Mouse (Mus musculus): ENCODE measurements around the gene Cd40. TPM values are rescaled to one million over a fixed set of nuclear protein-coding genes. Genes with fewer than 3 reads are reported as not detected.
A peak's percentile ranks its signal among the peaks of the same experiment; 100 is the strongest.

The Cd40 gene
- 1 to 10 TPM; 1.5 to 3.8 TPM for total RNA-seq (2021)
- long read RNA-seq, partial matches to known transcripts = 0 of 5 reads
- long read RNA-seq, other reads (novel, unspliced or antisense) = 0 of 5 reads

DNA sequence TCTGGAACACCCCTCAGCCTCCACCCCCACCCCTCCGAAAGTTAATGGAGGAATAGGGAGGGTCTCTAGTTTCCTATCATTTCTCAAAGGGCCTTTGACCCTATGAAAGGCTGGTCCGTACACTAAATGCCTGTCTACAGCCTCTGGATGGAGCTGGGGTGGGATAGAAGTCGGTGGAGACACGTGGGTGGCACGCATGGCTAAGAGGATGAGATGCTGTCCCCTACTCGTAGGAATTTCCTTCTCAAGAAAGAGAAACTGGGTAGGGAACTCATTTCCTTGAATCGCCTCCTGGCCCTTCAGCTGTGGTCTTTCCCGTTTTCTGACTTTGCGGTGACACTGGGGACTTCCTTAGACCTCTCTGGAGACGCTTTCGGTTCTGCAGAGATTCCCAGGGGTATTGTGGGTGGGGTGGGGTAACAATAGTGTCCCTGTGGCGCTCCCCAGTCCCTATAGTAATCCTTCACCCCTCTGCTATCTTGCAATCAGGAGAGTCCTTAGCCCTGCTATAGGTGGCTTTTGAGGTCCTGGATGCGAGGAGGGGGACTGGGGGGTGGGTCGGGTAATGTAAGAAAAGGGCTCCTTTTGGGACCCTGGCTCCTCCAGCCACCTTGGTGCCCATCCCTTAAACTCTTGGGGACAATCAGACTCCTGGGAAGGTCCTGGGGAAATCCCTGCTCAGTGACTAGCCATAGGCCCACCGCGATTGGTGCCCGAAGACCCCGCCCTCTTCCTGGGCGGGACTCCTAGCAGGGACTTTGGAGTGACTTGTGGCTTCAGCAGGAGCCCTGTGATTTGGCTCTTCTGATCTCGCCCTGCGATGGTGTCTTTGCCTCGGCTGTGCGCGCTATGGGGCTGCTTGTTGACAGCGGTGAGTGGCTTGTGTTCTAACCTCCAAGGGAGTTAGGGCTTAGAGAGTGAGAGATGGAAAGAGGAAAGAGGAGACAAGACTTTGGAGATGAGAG lies at the start of gene Cd40:
Cd40 (plus strand) TSS at position 740 of the 965 bp plus-strand sequence.
- no peak for DNase-seq (ENCODE audit: low spot score in 2 of 2)

DNA sequence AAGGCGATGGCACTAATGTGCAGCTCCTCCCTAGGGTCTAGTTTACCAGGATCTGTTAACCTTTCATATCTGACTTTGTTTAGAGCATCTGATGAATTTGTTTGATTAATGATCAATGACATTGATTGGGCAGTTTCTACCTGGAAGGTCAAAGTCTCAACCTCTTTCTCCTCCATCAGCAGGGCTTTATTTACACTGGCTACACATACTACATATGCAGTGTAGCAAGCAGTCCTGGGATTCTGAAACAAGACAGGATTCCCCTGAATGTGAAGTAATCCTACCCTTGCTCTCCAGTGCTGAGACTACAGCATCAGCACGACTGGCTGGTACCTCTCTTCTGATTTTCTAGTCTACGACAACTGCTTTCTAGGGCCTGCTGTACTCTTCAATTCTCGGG lies 48.6 kb upstream of the Cd40 start:
- no peak for DNase-seq (ENCODE audit: low spot score in 2 of 2)

DNA sequence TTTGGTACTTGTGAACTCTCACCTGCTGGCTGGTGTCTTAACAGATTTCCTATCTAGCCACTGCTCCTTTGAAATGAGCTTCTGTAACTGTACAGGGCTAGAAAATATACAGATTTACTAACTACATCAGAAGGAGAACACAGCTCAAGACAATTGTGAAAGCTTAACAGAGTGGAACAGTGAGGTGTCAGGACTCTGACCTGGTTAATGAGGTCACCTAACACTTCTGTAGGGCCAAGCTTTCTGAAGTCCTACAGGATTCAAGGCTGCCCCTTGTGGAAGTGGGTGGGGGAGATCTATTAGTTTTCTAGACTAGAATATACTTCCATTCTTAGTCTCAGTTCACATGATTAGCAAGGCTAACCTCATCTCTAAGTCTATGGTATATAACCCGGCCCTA lies 47.4 kb upstream of the Cd40 start:
- DNase-seq (ENCODE audit: low spot score in 2 of 2) = no peak

DNA sequence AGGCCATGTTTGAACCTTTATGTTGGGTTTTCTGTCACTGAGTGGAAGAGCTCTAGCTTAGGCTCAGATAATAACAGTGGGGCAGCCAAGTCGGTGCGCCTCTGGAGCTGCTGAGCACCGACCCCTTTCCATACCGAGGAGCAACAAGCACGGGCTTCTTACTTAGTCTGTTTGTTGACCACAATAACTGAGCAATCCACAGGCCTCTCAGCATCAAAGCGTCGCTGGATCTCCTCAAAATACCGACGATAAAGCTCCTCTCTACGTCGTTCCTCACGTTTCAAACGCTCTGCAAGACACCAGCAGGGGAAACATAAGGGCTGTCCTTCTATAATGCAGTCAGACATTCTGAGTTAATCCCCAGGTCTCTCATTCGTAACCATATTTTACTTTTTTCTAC lies 46.3 kb upstream of the Cd40 start:
- no peak for DNase-seq (ENCODE audit: low spot score in 2 of 2)

DNA sequence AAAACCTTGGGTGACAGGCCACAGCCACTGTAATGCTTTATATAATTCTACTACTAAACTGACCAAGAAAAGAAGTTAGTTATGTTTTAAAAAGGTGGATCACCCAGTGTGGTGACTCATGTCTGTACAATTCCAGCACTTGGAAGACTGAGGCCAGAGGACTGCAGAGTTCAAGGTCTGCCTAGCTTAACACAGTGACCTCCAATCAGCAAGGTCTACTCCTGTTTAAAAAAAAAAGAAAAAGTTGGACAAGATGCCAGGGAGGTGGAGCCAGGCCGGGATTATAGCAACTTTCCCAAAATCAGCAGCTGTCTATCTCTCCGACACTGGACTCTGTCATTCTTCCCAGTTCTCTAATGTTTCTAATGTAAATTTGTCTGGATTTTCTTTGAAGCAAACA lies 45.8 kb upstream of the Cd40 start:
- DNase-seq (ENCODE audit: low spot score in 2 of 2) = no peak

DNA sequence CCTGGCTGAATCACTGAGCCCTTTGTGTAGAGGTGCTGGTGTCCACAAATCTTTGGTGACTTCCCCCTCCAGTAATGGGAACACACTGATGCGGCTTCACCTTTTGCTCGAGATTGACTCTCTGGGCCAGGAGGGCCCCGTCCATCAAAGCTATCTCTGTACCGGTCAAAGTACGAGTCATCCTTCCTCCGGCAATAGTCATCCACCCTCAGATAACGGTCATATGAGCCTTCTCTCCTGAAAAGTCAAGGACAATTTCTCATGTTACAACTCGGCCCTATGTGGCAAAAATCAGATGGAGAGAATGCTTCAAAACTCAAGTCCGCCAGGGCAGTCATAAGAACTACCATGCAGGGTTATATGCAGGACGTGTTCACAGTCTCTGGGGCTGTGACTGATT lies 45.1 kb upstream of the Cd40 start:
- no peak for DNase-seq (ENCODE audit: low spot score in 2 of 2)

DNA sequence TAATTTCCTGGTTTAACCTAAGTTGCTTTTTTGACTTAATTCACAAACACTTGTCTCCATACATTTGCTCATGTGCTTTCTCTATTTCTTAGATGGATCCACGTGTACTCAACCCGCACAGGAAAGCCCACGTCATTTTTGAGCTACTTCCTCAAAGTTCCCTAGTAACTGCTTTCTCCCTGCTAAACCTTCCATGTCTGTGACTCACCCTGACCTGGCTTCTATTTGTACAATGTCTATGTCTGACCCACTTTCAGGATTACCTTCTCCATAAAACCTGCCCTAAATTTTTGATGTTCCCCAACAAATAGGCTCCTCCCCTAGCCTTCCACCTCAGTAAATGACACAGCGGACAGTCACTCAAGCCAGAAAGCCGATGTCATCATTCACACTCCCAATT lies 40.5 kb upstream of the Cd40 start:
- no peak for DNase-seq (ENCODE audit: low spot score in 2 of 2)

DNA sequence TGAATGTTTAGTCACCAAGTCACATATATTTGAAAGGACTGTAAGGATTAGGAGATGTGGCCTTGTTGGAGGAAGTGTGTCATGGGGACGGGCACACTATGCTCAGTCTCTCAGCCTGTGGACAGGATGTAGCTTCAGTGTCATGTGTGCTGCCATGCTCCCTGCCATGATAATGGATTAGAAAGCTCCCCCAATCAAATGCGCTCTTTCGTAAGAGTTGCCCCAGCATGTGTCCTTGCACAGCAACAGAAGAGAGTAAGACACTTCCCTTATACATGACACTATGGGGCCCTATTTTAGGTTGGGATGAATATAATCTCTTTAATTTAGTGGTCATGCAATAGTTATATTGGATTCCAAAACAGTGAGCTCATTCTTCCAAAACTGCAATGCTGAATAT lies 34.9 kb upstream of the Cd40 start:
- no peak for DNase-seq (ENCODE audit: low spot score in 2 of 2)

DNA sequence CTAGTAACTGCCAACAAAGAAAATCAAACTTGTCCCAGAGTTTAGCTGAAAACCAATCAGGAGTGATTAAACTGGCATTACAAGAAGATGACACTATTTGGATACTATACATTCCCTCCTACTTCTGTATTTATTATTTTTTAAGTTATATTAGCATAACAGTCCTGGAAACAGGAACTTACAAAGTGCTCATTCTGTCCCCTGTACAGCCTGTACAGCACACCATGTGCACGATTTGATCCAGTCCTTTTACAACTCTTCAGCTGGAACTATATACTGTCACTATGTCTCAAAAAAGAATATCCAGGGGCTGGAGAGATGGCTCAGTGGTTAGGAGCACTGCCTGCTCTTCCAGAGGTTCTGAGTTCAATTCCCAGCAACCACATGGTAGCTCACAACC lies 28.3 kb upstream of the Cd40 start:
- no peak for DNase-seq (ENCODE audit: low spot score in 2 of 2)

DNA sequence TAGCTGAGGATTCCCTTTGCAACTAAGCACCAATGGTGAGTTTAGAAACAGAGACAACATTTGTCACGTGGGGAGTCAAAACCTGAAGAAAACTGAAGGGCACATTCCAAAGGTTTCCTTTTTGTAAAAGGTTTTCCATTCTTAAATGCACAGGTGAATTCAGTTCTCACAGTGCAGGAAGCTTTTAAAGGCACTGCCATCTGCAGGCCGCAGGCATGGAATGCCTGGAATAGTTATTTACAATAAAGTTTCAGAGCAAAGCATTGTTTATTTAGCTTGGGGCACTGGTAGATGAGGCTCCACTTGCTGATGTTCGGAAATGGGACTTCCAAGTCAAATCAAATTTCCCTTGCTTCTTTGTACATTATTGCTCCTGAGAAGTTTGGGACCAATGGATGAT lies 22.9 kb upstream of the Cd40 start:
- DNase-seq (ENCODE audit: low spot score in 2 of 2) = no peak

DNA sequence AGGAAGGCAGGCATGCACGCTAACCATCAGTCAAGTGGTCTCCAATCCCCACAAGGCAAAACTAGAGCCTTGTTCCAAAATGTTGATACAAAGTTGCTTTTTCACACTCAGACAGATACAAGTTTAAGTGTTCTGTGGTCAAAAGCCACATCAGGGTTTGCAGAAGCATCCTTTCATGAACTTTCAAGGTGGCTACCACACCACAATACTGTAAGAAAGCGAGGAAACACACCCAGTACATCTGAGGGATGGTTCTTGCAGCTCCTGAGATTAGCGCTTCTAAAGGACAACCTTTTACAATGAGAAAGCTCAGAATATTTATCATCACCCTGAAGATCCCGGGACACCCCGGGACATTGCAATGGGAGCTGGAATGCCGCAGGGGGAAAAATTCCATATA lies 22.1 kb upstream of the Cd40 start:
- DNase-seq (ENCODE audit: low spot score in 2 of 2) = no peak

DNA sequence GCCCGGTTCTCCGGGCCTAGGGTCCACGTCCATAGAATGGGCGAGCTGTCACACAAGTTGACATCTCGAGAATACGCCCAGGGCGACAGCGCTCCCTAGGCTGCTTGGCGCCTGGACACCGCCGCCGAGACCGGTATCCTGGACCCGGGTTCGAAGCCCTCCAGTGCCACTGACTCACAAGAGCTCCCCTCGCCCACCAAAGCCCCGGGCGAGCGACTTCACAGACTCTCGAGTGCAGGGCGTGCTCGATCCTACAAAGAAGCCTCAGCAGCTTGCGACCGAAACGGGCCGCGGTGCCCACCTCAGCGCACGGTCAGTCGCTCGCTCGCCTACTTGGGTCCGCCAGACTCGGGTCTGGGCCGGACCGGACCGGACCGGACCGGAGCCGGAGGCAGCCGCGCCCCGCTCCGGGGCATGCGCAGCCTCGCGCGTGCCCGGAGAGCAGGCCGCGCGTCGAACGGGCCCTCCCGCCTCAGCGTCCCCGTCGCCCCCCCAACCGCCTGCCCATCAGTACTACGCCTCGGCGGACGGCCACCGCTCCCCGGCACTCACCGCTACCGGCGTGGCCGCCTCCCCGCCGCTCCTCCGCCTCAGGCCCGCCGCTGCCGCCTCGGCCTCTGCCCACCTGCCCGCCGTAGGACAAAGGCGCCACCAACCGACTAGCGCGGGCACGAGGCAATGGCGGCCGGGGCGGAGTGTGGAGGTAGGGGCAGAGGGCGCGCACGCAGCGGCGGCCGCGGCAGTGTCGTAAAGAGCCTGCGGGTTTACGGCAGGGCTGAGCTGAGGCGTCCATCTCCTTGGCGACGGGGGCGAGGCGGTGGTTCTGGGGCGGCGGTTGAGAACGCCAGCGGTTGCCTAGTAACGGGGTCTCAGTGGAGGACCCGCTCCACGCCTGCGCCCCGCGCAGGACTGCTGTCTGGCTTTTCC lies 21.0 kb upstream of the Cd40 start, which contains the start of gene Ncoa5:
Ncoa5 (minus strand) TSS at position 737 of the 927 bp plus-strand sequence.
- DNase-seq (ENCODE audit: low spot score in 2 of 2) = peak; percentile 99

DNA sequence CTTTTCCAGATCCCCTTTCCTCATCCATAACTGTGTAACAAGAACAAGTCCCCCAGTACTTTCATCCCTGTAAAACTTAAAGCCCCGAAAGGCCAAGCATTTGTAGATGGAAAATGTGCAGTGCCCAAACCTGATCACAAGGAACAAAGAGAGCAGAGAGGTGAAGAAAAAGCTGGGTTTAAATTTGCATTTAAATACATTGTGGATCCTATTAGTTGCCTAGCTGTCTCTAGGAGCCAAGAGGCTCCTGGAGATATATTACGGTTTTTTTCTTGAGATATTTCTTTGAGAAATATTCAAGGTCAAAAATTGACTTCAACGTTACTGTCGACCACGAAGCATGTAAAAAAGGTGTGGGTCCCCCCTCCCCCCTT lies 20.4 kb upstream of the Cd40 start:
- DNase-seq (ENCODE audit: low spot score in 2 of 2) = no peak

DNA sequence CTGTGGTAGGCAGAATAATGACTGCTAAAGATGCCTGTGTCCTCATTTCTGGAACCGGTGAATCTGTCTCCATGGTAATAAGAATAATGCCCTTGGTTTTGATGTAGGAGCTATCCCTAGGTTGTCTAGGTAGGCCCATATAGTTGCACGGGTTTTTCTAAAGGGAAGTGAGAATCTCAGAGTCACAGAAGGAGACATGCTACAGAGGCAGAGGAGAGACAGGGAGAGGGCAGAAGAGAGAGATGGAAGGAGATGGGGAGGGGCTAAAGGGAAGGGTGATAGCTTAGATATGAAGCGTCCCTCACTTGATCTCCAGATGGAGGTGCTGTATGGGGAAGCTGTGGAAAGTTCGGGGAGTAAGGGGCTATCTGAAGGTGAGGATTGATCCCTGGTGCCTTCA lies 18.0 kb upstream of the Cd40 start:
- DNase-seq (ENCODE audit: low spot score in 2 of 2) = no peak

DNA sequence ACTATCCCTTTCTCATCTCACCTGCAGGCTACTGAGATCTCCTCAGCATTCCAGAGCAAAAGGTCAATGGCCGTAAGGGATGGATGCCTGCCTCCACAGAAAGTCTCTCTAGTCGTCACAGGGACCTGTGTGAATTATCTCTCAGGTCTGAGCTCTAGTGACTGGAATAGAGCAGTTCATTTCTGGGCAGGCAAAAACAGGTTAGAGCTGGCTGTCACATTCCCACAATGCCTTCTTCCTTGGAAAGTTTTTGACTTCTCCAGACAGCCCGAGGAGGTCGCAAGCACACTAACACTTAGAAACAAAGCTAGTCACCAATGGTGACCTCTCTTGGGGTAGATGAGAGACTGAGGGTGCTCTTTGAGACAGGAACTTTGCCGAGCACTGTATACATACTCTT lies 13.3 kb upstream of the Cd40 start:
- no peak for DNase-seq (ENCODE audit: low spot score in 2 of 2)

DNA sequence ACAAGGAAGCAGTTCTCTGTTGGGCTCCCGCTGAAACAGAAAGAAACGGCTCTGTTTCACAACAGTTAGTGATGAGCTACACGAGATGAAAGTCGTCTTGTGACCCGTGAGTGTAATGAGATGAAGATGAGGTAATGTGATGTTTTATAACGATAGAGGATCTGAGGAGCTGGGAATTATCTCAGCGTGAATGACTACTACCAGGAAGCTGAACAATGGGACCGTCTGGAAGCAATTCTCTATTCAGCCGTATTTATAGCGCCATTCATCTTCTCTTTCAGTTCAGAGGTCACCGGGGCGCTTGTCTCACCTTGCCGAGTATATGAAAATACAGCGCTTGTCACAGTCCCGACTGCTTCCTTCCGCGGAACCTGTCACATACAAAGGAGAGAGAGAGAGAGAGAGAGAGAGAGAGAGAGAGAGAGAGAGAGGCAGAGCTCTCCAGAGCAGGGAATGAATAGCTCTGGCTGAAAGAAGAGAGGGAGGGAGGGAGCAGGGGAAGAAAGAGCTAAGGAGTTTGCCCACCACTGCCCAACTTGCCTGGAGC lies 12.3 kb upstream of the Cd40 start:
- DNase-seq (ENCODE audit: low spot score in 2 of 2) = no peak

DNA sequence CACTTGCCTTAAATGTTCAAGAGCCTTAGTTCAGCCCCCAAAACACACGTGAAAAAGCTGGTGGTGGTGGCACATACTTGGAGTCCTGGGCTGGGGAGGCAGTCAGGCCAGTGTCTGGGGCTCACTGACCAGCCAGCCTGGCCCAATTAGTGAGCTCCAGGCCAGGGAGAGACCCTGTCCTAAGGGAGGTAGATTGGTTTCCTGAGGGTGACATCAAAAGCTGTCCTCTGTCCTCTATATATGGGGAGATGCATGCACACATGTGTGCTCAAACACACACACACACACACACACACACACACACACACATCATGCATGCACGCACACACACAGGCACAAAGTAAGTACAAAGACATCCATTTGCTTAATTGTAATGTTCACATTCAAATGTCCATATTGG lies 11.7 kb upstream of the Cd40 start:
- no peak for DNase-seq (ENCODE audit: low spot score in 2 of 2)

DNA sequence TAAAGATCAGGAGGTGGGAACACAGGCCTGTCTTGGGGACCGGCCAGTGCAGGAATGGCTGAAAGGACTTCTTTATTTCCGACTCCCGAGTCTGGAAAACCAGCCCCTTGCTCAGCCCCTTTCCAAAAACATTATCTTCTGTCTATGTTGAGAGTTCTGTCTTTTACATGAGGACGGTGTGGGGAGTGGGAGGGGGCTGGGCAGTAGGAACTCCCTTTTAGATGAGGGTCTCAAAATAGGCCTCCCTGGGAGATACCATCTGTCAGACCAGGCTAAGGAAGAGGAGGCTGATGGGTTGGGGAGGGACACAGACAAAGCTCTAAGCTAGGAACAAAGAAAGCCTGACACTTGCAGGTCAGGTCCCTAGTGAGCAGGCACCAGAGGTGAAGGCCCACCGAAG lies 6.4 kb upstream of the Cd40 start:
- DNase-seq (ENCODE audit: low spot score in 2 of 2) = no peak

DNA sequence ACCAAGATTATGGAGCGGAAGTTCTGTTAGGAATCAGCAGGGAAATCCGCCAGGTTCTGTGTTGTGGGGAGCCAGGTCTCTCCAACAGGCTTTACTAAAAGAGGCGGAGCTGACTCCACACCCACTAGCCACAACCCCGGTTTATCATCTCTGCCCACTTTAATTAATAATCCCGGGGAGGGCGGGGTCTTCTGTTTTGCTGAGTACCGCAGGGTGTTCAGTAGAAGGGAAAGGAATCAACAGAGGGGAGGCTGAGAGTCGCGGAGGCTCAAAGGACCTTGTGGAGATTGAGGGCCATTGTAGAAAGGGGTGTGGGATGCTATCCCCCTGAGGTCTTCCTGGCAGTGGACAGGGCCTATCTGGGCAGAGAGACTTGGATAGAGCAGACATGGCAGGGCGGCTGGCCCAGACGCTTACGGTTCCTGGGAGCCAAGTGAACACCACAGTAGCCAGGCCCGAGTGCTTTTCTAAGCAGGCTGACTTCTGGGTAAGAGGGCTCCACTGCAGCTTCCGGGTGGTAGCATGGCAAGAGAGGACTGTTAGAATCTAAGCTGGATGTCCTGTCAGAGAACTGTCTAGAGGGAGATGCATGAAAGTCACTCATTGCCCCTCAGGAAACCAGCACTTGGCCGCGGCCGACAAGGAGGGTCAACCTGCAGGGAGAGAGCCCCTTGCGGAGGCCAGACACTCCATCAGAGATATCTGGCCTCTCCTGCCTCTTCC lies 4.4 kb upstream of the Cd40 start:
- DNase-seq (ENCODE audit: low spot score in 2 of 2) = no peak

DNA sequence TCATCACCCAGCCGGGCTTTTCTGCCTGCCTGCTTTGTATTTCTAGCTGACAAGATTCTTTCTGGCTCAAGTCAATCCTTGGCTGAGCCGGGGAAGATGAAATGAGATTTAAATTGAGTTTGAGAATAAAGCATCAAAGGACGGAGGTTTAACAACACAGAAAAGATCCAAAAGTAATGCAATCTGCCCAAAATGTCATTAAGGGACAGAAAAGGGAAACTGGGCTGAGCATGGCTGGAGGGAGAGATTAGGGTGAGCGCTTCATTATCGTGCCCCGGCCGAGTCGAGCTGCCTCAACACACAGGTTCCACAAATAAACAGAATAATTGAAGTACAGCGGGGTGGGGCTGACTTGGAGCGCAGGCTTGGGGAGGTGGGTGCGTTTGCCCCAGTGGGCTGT lies 3.9 kb upstream of the Cd40 start:
- DNase-seq (ENCODE audit: low spot score in 2 of 2) = no peak

DNA sequence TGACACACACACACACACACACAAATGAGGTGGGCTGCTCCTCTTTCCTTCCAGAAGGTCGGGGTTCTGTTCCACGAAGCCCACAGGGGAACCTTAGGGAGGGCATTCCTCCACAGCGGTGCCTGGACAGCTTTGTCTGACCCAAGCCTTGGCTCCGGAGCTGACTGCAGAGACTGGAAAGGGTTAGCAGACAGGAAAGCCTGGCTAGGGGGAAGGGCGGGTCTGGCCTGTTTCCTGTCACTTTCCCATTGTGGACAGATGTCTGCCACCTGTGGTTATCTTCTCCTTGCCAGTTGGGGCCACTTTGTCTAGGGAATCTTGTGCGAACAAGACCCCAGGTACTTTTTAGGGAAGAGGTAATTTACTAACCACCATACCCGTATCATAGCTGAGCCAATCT lies 478 bp downstream of the Cd40 start:
- no peak for DNase-seq (ENCODE audit: low spot score in 2 of 2)
